Mouse (Mus musculus) c-Kit-positive CD71-positive TER-119-negative erythroid progenitor cells, embryonic 14.5 days (primary cell): Measurements from ENCODE around the gene Zbtb20.

Source experiments
- DNase-seq: peaks from one replicate; pipeline ENCODE4 v3.0.0-alpha.2; 2013; ENCODE audit warnings: low read depth

Zbtb20 gene

GRCm38 (mm10) chr16:43457814-43458213, 582.1 kb downstream of the Zbtb20 start:
- DNase-seq, result no peak

GRCm38 (mm10) chr16:43458726-43459223, 583.1 kb downstream of the Zbtb20 start:
- DNase-seq, result no peak

- DNase-seq, result no peak
These were observed 586.2 kb downstream of the Zbtb20 start for GRCm38 (mm10) chr16:43461745-43462378.

GRCm38 (mm10) chr16:43462470-43463455, 587.1 kb downstream of the Zbtb20 start:
- DNase-seq, result no peak

GRCm38 (mm10) chr16:43463684-43464475, 588.2 kb downstream of the Zbtb20 start:
- no peak for DNase-seq

- no peak for DNase-seq
These were observed 588.9 kb downstream of the Zbtb20 start for GRCm38 (mm10) chr16:43464476-43465080.

GRCm38 (mm10) chr16:43465368-43465839, 589.7 kb downstream of the Zbtb20 start:
- DNase-seq, result no peak

GRCm38 (mm10) chr16:43465921-43466748, 590.5 kb downstream of the Zbtb20 start:
- DNase-seq, result no peak

GRCm38 (mm10) chr16:43466749-43467065, 591.0 kb downstream of the Zbtb20 start:
- DNase-seq, result no peak

GRCm38 (mm10) chr16:43471060-43471459, 595.4 kb downstream of the Zbtb20 start:
- no peak for DNase-seq

- DNase-seq, result no peak
These were observed 599.5 kb downstream of the Zbtb20 start for GRCm38 (mm10) chr16:43474941-43475728.

- DNase-seq, result no peak
These were observed 601.2 kb downstream of the Zbtb20 start for GRCm38 (mm10) chr16:43476921-43477320.

GRCm38 (mm10) chr16:43478352-43478751, 602.7 kb downstream of the Zbtb20 start:
- DNase-seq, result no peak

GRCm38 (mm10) chr16:43480532-43480931, 604.9 kb downstream of the Zbtb20 start:
- no peak for DNase-seq

- no peak for DNase-seq
These were observed 606.4 kb downstream of the Zbtb20 start for GRCm38 (mm10) chr16:43482125-43482524.

GRCm38 (mm10) chr16:43482738-43483137, 607.1 kb downstream of the Zbtb20 start:
- DNase-seq, result no peak

GRCm38 (mm10) chr16:43484400-43484799, 608.7 kb downstream of the Zbtb20 start:
- no peak for DNase-seq

GRCm38 (mm10) chr16:43489362-43489761, 613.7 kb downstream of the Zbtb20 start:
- DNase-seq, result no peak

GRCm38 (mm10) chr16:43489984-43490383, 614.3 kb downstream of the Zbtb20 start:
- DNase-seq, result no peak

GRCm38 (mm10) chr16:43492863-43493262, 617.2 kb downstream of the Zbtb20 start:
- no peak for DNase-seq
